In the genomic region with DNA sequence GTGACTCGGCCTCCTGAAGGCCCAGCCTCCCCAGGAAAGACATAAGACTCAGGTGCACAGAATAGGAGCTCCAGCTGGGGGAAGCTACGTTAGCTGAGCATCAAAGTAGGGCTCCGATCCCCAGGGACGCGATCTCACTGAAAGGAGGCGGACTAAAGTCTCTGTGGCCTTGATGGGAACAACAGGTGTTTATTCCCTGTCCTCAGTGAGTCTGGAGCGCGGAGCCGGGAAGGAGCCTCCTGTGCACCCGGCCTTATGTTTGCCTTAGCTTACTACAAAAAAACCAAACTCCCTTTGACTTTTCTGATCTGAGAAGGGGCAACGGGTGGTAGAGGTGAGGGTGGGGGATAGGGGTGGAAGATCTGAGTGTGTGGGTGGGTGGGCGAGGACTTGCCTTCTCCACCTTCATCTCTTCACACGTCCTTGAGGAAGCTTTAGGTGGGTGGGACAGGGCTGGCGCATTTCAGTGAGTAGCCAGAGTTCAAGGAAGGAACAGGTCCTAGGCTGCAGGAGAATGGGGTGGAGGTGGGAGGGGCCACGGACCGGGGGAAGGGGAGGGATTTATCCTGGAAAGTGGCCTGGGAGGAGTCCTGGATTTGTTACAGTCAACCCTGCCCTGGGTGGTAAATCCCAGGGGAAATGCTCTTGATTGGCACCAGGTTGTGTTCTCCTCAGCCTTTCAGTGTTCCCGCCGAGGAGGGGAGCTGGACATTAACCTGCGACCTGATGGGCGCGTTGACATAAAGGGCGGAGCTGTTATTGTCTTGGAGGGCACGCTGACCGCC, we compare ENCODE assay signal across 10 mouse cellular contexts. TPM values are rescaled to one million over a fixed set of nuclear protein-coding genes. Genes with fewer than 3 reads are reported as not detected.
DNase-seq lines count a peak whose midpoint lies in the region; ATAC-seq and TF ChIP-seq lines count a peak whose summit lies in the region.
"Had no signal": no experiment of that assay in that cellular context is flagged by ENCODE, and none has a peak within 500 bp of the region (broad histone marks: within the 10 kb centered on the region; RNA-seq: fewer than 3 reads in every experiment).

No protein-coding gene starts in this region.

- no peak for TF ChIP-seq CTCF in ES-Bruce4 (IDR thresholded peaks at IDR 0.05; ENCODE audit: low read depth, low read length)

- ATAC-seq in limb, embryonic 12.5 days (ENCODE audit: insufficient number of reproducible peaks, insufficient read depth, low FRiP score, low TSS enrichment, low read depth): no peak
- no peak for ATAC-seq in forebrain, embryonic 15.5 days (replicated peaks)
- ATAC-seq: Patski had no signal

- no peaks in the 10 kb centered on the region for H3K36me3 ChIP-seq in ES-Bruce4 (ENCODE audit: control insufficient read depth, insufficient read depth, low read length, poor library complexity, severe bottlenecking)
- H3K36me3 ChIP-seq in limb, embryonic 12.5 days: no peaks in the 10 kb centered on the region
- H3K36me3 ChIP-seq in forebrain, embryonic 15.5 days: no peaks in the 10 kb centered on the region

- no peaks in the 10 kb centered on the region for H3K9me3 ChIP-seq in ES-Bruce4 (replicated peaks; ENCODE audit: control insufficient read depth, insufficient read depth, low read length, poor library complexity, severe bottlenecking)
- no peaks in the 10 kb centered on the region for H3K9me3 ChIP-seq in limb, embryonic 12.5 days
- no peaks in the 10 kb centered on the region for H3K9me3 ChIP-seq in forebrain, embryonic 15.5 days

- TF ChIP-seq POLR2A in ES-Bruce4 (IDR thresholded peaks at IDR 0.05; ENCODE audit: insufficient read depth, low read length): peak; percentile 30

- no peaks in the 10 kb centered on the region for H3K27me3 ChIP-seq in ES-Bruce4 (ENCODE audit: control insufficient read depth, insufficient read depth, low read length, poor library complexity, severe bottlenecking)
- H3K27me3 ChIP-seq in limb, embryonic 12.5 days: no peaks in the 10 kb centered on the region
- no peaks in the 10 kb centered on the region for H3K27me3 ChIP-seq in forebrain, embryonic 15.5 days
- H3K27me3 ChIP-seq: Patski had no signal

- H3K9ac ChIP-seq in ES-Bruce4 (ENCODE audit: low read depth, poor library complexity, severe bottlenecking): no peak overlapping the region
- no peak overlapping the region for H3K9ac ChIP-seq in limb, embryonic 12.5 days (replicated peaks)
- H3K9ac ChIP-seq in forebrain, embryonic 15.5 days (replicated peaks): no peak overlapping the region

- H3K4me3 ChIP-seq in ES-Bruce4 (ENCODE audit: low read depth, low read length): peak overlapping the region; percentile 15
- no peak overlapping the region for H3K4me3 ChIP-seq in limb, embryonic 12.5 days (replicated peaks)
- H3K4me3 ChIP-seq in forebrain, embryonic 15.5 days: no peak overlapping the region
- H3K4me3 ChIP-seq: erythroblast, embryonic 14.5 days had no signal

- no peak overlapping the region for H3K27ac ChIP-seq in ES-Bruce4 (ENCODE audit: insufficient read depth, low read length)
- H3K27ac ChIP-seq in limb, embryonic 12.5 days: 0 out of 2 replicates have a peak overlapping the region, but pooled peaks have one; percentile 17
- no peak overlapping the region for H3K27ac ChIP-seq in forebrain, embryonic 15.5 days (replicated peaks)

- peak; percentile 43 for DNase-seq in adrenal gland, postnatal 25 days
- DNase-seq in heart, postnatal 36 days: peak; percentile 24 to 35
- no peak for DNase-seq in spleen, postnatal 36 days (ENCODE audit: low spot score in 2 of 2)
- no peak for DNase-seq in thymus, adult 18-20 months
- no peak for DNase-seq in cerebellum, postnatal 25 days

- no peaks in the 10 kb centered on the region for H3K4me1 ChIP-seq in ES-Bruce4 (ENCODE audit: control insufficient read depth, insufficient read depth, low read length)
- H3K4me1 ChIP-seq in limb, embryonic 12.5 days (replicated peaks): peaks cover 7% of the 10 kb centered on the region; the same call in 1 of the 2 replicates
- 0 out of 2 replicates have a peak, but pooled peaks cover 3% of the 10 kb centered on the region for H3K4me1 ChIP-seq in forebrain, embryonic 15.5 days

- WGBS in limb, embryonic 12.5 days: 31% methylated on average over 24 of the region's 24 CpGs
- WGBS in forebrain, embryonic 15.5 days: 45% methylated on average over 24 of the region's 24 CpGs

- peak overlapping the region; percentile 28 for H3K4me2 ChIP-seq in limb, embryonic 12.5 days
- no peak overlapping the region for H3K4me2 ChIP-seq in forebrain, embryonic 15.5 days (replicated peaks)

- TF ChIP-seq EP300 in ES-Bruce4 (IDR thresholded peaks at IDR 0.05; ENCODE audit: insufficient read depth, low read depth, low read length): no peak

- intact Hi-C loops in heart, postnatal 36 days (cut with DNase I): no loop called here

RNA-seq across cellular contexts. Expression of a gene that starts 2.8 kb away (rescaled TPM):
- polyA plus RNA-seq in ES-Bruce4 (2011; ENCODE audit: insufficient read depth, insufficient read length, low read depth, missing spikeins): not detected in 2 replicates
- total RNA-seq in adrenal gland, postnatal 25 days (2021): 1.8 and 5.3 TPM in 2 replicates
- 1 to 10 TPM; 1.8 to 2.3 TPM for total RNA-seq in heart, postnatal 36 days (2021)
- polyA plus RNA-seq in limb, embryonic 12.5 days (2016; fragmentation: Nextera tagmentation; extraction: Ambion mirVana): 1.4 and 1.8 TPM in 2 replicates
- 0.87 and 1.6 TPM in 2 replicates for polyA plus RNA-seq in forebrain, embryonic 15.5 days (2015; fragmentation: Nextera tagmentation; extraction: Ambion mirVana)
- polyA plus RNA-seq: erythroblast, embryonic 14.5 days had no signal

RNA-seq across cellular contexts. Expression of a gene that starts 33.0 kb away (rescaled TPM):
- polyA plus RNA-seq in ES-Bruce4 (2011; ENCODE audit: insufficient read depth, insufficient read length, low read depth, missing spikeins): 0.79 and 1.3 TPM in 2 replicates
- total RNA-seq in adrenal gland, postnatal 25 days (2021): 3.4 and 4.3 TPM in 2 replicates
- 1 to 10 TPM; 6.9 to 7.3 TPM for total RNA-seq in heart, postnatal 36 days (2021)
- 0.96 and 1.2 TPM in 2 replicates for polyA plus RNA-seq in limb, embryonic 12.5 days (2016; fragmentation: Nextera tagmentation; extraction: Ambion mirVana)
- polyA plus RNA-seq in forebrain, embryonic 15.5 days (2015; fragmentation: Nextera tagmentation; extraction: Ambion mirVana): 1.1 and 1.8 TPM in 2 replicates
- polyA plus RNA-seq: erythroblast, embryonic 14.5 days had no signal

RNA-seq across cellular contexts. Expression of a gene that starts 33.1 kb away (rescaled TPM):
- 121 and 135 TPM in 2 replicates for polyA plus RNA-seq in ES-Bruce4 (2011; ENCODE audit: insufficient read depth, insufficient read length, low read depth, missing spikeins)
- 55.2 and 55.8 TPM in 2 replicates for total RNA-seq in adrenal gland, postnatal 25 days (2021)
- total RNA-seq in heart, postnatal 36 days (2021): 10 to 100 TPM; 30.7 to 33.2 TPM
- polyA plus RNA-seq in limb, embryonic 12.5 days (2016; fragmentation: Nextera tagmentation; extraction: Ambion mirVana): 166 and 173 TPM in 2 replicates
- polyA plus RNA-seq in forebrain, embryonic 15.5 days (2015; fragmentation: Nextera tagmentation; extraction: Ambion mirVana): 191 and 209 TPM in 2 replicates

RNA-seq across cellular contexts. Expression of a gene that starts 42.3 kb away (rescaled TPM):
- polyA plus RNA-seq in ES-Bruce4 (2011; ENCODE audit: insufficient read depth, insufficient read length, low read depth, missing spikeins): not detected in 2 replicates
- total RNA-seq in adrenal gland, postnatal 25 days (2021): not detected in 2 replicates
- total RNA-seq in heart, postnatal 36 days (2021): not detected
- 0.42 and 0.60 TPM in 2 replicates for polyA plus RNA-seq in limb, embryonic 12.5 days (2016; fragmentation: Nextera tagmentation; extraction: Ambion mirVana)
- 0.51 and 0.81 TPM in 2 replicates for polyA plus RNA-seq in forebrain, embryonic 15.5 days (2015; fragmentation: Nextera tagmentation; extraction: Ambion mirVana)
- polyA plus RNA-seq: erythroblast, embryonic 14.5 days; Patski had no signal

Comparison
In these comparisons a context has a peak if more than half of its experiments do, and no peak if none do; other contexts are left out.
1. DNase-seq: peak in adrenal gland, postnatal 25 days (single experiment) and heart, postnatal 36 days (2 of 2); none in spleen, postnatal 36 days (0 of 2), thymus, adult 18-20 months (0 of 2) and cerebellum, postnatal 25 days (0 of 2).